Comparison of ENCODE assay signal across 1 mouse cellular context in the genomic region with DNA sequence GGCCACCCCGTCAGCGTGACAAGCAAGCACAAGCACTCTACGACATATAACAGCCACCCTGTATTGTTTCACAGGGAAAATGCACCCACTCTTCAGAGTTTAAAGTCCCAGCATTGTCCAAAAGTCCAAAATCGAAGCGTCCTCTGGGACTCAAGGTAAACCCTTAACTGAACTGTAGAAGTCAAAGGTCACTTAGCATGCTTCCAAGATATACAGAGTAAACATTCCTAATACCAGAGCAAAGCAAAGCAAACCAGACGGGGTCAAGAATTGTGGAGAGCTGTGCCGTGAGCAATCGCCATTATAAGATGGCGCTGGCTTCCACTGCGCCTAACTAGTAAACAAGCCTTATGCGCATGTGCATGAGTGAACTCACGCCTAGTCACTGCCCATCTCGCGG.
A peak's percentile ranks its signal among the peaks of the same experiment; 100 is the strongest.
TF ChIP-seq lines count a peak whose summit lies in the region.

No protein-coding gene starts in this region.

TF ChIP-seq in CH12.LX, 34 proteins besides CTCF, POLR2A, EP300 and RAD21:
- TF ChIP-seq CHD1 (IDR thresholded peaks at IDR 0.05; ENCODE audit: low read depth, low read length) = no peak
- 0 out of 2 replicates have a peak, but pooled peaks have one; percentile 17 for TF ChIP-seq POLR2AphosphoS2 (IDR thresholded peaks at IDR 0.05; ENCODE audit: low read depth, low read length)
